Mouse (Mus musculus): ENCODE data around the gene Kcne3. TPM values are rescaled to one million over a fixed set of nuclear protein-coding genes. Genes with fewer than 3 reads are reported as not detected.

The Kcne3 gene
- under 1 TPM in 1 of 2 experiments, not detected in 1; 0.53 TPM for polyA plus RNA-seq (2017; shearing (Covaris generic))

GRCm38 (mm10) chr7:100176269-100176668, at the start of gene Kcne3:
Gene Kcne3 (plus strand): TSS chr7:100176502.

GRCm38 (mm10) chr7:100159105-100159841, 17.0 kb upstream of the Kcne3 start, which contains the start of gene Lipt2:
Gene Lipt2 (plus strand): TSS chr7:100159277.

DNA sequence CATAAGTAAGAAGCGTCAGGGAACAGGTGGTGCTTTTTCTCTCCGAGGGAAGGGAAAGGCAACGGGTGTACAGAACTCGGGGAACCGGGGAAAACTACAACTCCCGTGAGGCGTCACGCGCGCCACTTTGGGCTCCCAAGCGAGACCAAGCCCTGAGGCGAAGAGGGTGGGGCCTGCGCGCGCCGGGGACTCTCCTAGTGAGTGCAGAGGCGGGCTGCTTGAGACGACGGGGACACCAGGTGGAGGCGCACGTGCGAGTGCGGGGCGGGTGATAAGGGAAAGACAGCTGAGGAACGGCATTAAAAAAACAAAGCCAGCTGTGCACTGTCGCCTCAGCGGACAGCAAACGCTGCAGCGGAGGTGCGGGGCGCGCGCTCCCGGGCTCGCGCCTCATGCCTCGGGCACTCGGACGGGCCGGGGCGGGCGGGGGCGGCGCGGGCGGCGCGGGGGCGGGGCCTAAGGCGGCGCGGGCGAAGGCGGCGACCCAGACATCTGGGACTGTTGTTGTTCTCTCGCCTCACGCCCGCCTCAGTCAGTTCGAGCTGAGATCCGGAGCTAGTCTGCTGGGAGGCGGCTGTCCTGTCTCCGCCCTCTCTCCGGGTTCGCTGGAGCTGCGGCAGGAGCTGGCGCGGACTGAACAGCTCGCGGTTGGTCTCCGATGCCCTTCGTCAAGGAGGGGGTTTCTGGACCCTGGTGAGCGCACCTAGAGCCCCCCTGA, 51.0 kb downstream of the Kcne3 start, which contains the start of gene Pgm2l1:
TSS of gene Pgm2l1 (plus strand) at position 237 of the 718 bp plus-strand sequence.

Other genes with a start within 250 kb of the Kcne3 start
- gene Rnf169, start 196.1 kb upstream of the Kcne3 start, polyA plus RNA-seq (2017; shearing (Covaris generic)) = 10 to 100 TPM; 12.0 to 12.9 TPM
- 1 to 10 TPM in 1 of 2 experiments, under 1 TPM in 1; 0.07 to 1.3 TPM for gene Chrdl2, start 170.3 kb upstream of the Kcne3 start, polyA plus RNA-seq (2017; shearing (Covaris generic))
- 10 to 100 TPM; 44.0 to 46.6 TPM for gene Pold3, start 54.9 kb upstream of the Kcne3 start, polyA plus RNA-seq (2017; shearing (Covaris generic))
- gene Lipt2, start 17.2 kb upstream of the Kcne3 start, polyA plus RNA-seq (2017; shearing (Covaris generic)) = 1 to 10 TPM; 1.9 to 2.2 TPM
- 1 to 10 TPM; 4.7 to 6.5 TPM for gene Pgm2l1, start 50.9 kb downstream of the Kcne3 start, polyA plus RNA-seq (2017; shearing (Covaris generic))
- gene P4ha3, start 109.0 kb downstream of the Kcne3 start, polyA plus RNA-seq (2017; shearing (Covaris generic)) = 1 to 10 TPM in 1 of 2 experiments, under 1 TPM in 1; 0.30 to 1.4 TPM
- gene C2cd3, start 195.7 kb downstream of the Kcne3 start, polyA plus RNA-seq (2017; shearing (Covaris generic)) = 10 to 100 TPM; 36.7 to 42.0 TPM
- 10 to 100 TPM; 30.5 to 36.5 TPM for gene Ppme1, start 195.8 kb downstream of the Kcne3 start, polyA plus RNA-seq (2017; shearing (Covaris generic))

Measured in inflammation-experienced regulatory T-cells (primary cell).